Mouse (Mus musculus): Measurements from ENCODE around the gene N4bp1. TPM values are rescaled to one million over a fixed set of nuclear protein-coding genes. Genes with fewer than 3 reads are reported as not detected.

The N4bp1 gene
- polyA plus RNA-seq, 1 experiment: 19.4 TPM

GRCm38 (mm10) chr8:86833937-86834336 lies 51.1 kb downstream of the N4bp1 start:
- Histone ChIP-seq H3K4me1 (ENCODE audit: control insufficient read depth, insufficient read depth, insufficient read length, low read length) (no peaks in the 10 kb centered on the region), H3K27ac (ENCODE audit: insufficient read depth, low read depth, low read length) (no peak overlapping the region), H3K4me3 (ENCODE audit: low read depth, low read length) (no peak overlapping the region), H3K27me3 (ENCODE audit: control insufficient read depth, insufficient read depth, low read length) (no peaks in the 10 kb centered on the region), H3K36me3 (ENCODE audit: control insufficient read depth, insufficient read depth, low read length) (no peaks in the 10 kb centered on the region)
- 79% methylated on average over 1 of the region's 1 CpGs for WGBS
- TF ChIP-seq CTCF (IDR thresholded peaks at IDR 0.05; ENCODE audit: extremely low read depth, insufficient read length, insufficient replicate concordance, low read depth, low read length): no peak
- no peak for TF ChIP-seq POLR2A (IDR thresholded peaks at IDR 0.05; ENCODE audit: low read depth, low read length)

GRCm38 (mm10) chr8:86828925-86829324 lies 56.1 kb downstream of the N4bp1 start:
- TF ChIP-seq CTCF (IDR thresholded peaks at IDR 0.05; ENCODE audit: extremely low read depth, insufficient read length, insufficient replicate concordance, low read depth, low read length) (peak; percentile 16; the same call in 1 of the 2 replicates), POLR2A (IDR thresholded peaks at IDR 0.05; ENCODE audit: low read depth, low read length) (no peak)
- no peak overlapping the region for H3K4me3 ChIP-seq (ENCODE audit: low read depth, low read length)
- H3K27ac ChIP-seq (ENCODE audit: insufficient read depth, low read depth, low read length): no peak overlapping the region
- no peaks in the 10 kb centered on the region for H3K36me3 ChIP-seq (ENCODE audit: control insufficient read depth, insufficient read depth, low read length)
- no peaks in the 10 kb centered on the region for H3K27me3 ChIP-seq (ENCODE audit: control insufficient read depth, insufficient read depth, low read length)
- WGBS: 53% methylated on average over 2 of the region's 2 CpGs
- 0 out of 2 replicates have a peak, but pooled peaks cover 4% of the 10 kb centered on the region for H3K4me1 ChIP-seq (ENCODE audit: control insufficient read depth, insufficient read depth, insufficient read length, low read length)

GRCm38 (mm10) chr8:86827199-86827598 lies 57.9 kb downstream of the N4bp1 start:
- Histone ChIP-seq H3K27ac (ENCODE audit: insufficient read depth, low read depth, low read length) (no peak overlapping the region), H3K4me3 (ENCODE audit: low read depth, low read length) (no peak overlapping the region), H3K4me1 (ENCODE audit: control insufficient read depth, insufficient read depth, insufficient read length, low read length) (0 out of 2 replicates have a peak, but pooled peaks cover 4% of the 10 kb centered on the region), H3K27me3 (ENCODE audit: control insufficient read depth, insufficient read depth, low read length) (no peaks in the 10 kb centered on the region), H3K36me3 (ENCODE audit: control insufficient read depth, insufficient read depth, low read length) (no peaks in the 10 kb centered on the region)
- WGBS: 89% methylated on average over 5 of the region's 5 CpGs
- TF ChIP-seq CTCF (IDR thresholded peaks at IDR 0.05; ENCODE audit: extremely low read depth, insufficient read length, insufficient replicate concordance, low read depth, low read length) (no peak), POLR2A (IDR thresholded peaks at IDR 0.05; ENCODE audit: low read depth, low read length) (no peak)

- no peak overlapping the region for H3K4me3 ChIP-seq (ENCODE audit: low read depth, low read length)
- H3K4me1 ChIP-seq (ENCODE audit: control insufficient read depth, insufficient read depth, insufficient read length, low read length): 0 out of 2 replicates have a peak, but pooled peaks cover 4% of the 10 kb centered on the region
- H3K27me3 ChIP-seq (ENCODE audit: control insufficient read depth, insufficient read depth, low read length): no peaks in the 10 kb centered on the region
- H3K27ac ChIP-seq (ENCODE audit: insufficient read depth, low read depth, low read length): no peak overlapping the region
- TF ChIP-seq POLR2A (IDR thresholded peaks at IDR 0.05; ENCODE audit: low read depth, low read length) (no peak), CTCF (IDR thresholded peaks at IDR 0.05; ENCODE audit: extremely low read depth, insufficient read length, insufficient replicate concordance, low read depth, low read length) (no peak)
- H3K36me3 ChIP-seq (ENCODE audit: control insufficient read depth, insufficient read depth, low read length): no peaks in the 10 kb centered on the region
Measured at GRCm38 (mm10) chr8:86826538-86826937, 58.5 kb downstream of the N4bp1 start.

GRCm38 (mm10) chr8:86825674-86826448 lies 59.2 kb downstream of the N4bp1 start:
- no peaks in the 10 kb centered on the region for H3K27me3 ChIP-seq (ENCODE audit: control insufficient read depth, insufficient read depth, low read length)
- H3K27ac ChIP-seq (ENCODE audit: insufficient read depth, low read depth, low read length): no peak overlapping the region
- H3K4me1 ChIP-seq (ENCODE audit: control insufficient read depth, insufficient read depth, insufficient read length, low read length): 0 out of 2 replicates have a peak, but pooled peaks cover 4% of the 10 kb centered on the region
- WGBS: 62% methylated on average over 9 of the region's 9 CpGs
- no peaks in the 10 kb centered on the region for H3K36me3 ChIP-seq (ENCODE audit: control insufficient read depth, insufficient read depth, low read length)
- no peak overlapping the region for H3K4me3 ChIP-seq (ENCODE audit: low read depth, low read length)
- TF ChIP-seq CTCF (IDR thresholded peaks at IDR 0.05; ENCODE audit: extremely low read depth, insufficient read length, insufficient replicate concordance, low read depth, low read length): no peak
- TF ChIP-seq POLR2A (IDR thresholded peaks at IDR 0.05; ENCODE audit: low read depth, low read length): no peak

- H3K27me3 ChIP-seq (ENCODE audit: control insufficient read depth, insufficient read depth, low read length): no peaks in the 10 kb centered on the region
Measured at GRCm38 (mm10) chr8:86824735-86825134, 60.3 kb downstream of the N4bp1 start.

GRCm38 (mm10) chr8:86820756-86821201 lies 64.3 kb downstream of the N4bp1 start:
- 15% methylated on average over 3 of the region's 3 CpGs for WGBS
- no peak overlapping the region for H3K4me3 ChIP-seq (ENCODE audit: low read depth, low read length)
- no peaks in the 10 kb centered on the region for H3K36me3 ChIP-seq (ENCODE audit: control insufficient read depth, insufficient read depth, low read length)
- no peaks in the 10 kb centered on the region for H3K4me1 ChIP-seq (ENCODE audit: control insufficient read depth, insufficient read depth, insufficient read length, low read length)
- no peaks in the 10 kb centered on the region for H3K27me3 ChIP-seq (ENCODE audit: control insufficient read depth, insufficient read depth, low read length)
- H3K27ac ChIP-seq (ENCODE audit: insufficient read depth, low read depth, low read length): no peak overlapping the region
- TF ChIP-seq POLR2A (IDR thresholded peaks at IDR 0.05; ENCODE audit: low read depth, low read length) (no peak), CTCF (IDR thresholded peaks at IDR 0.05; ENCODE audit: extremely low read depth, insufficient read length, insufficient replicate concordance, low read depth, low read length) (peak; percentile 68; the same call in 1 of the 2 replicates)

More at GRCm38 (mm10) chr8:86824735-86825134, 60.3 kb downstream of the N4bp1 start:
- H3K27ac ChIP-seq (ENCODE audit: insufficient read depth, low read depth, low read length): no peak overlapping the region
- TF ChIP-seq POLR2A (IDR thresholded peaks at IDR 0.05; ENCODE audit: low read depth, low read length): no peak
- no peak for TF ChIP-seq CTCF (IDR thresholded peaks at IDR 0.05; ENCODE audit: extremely low read depth, insufficient read length, insufficient replicate concordance, low read depth, low read length)
- no peak overlapping the region for H3K4me3 ChIP-seq (ENCODE audit: low read depth, low read length)
- no peaks in the 10 kb centered on the region for H3K36me3 ChIP-seq (ENCODE audit: control insufficient read depth, insufficient read depth, low read length)
- 79% methylated on average over 4 of the region's 4 CpGs for WGBS
- 0 out of 2 replicates have a peak, but pooled peaks cover 4% of the 10 kb centered on the region for H3K4me1 ChIP-seq (ENCODE audit: control insufficient read depth, insufficient read depth, insufficient read length, low read length)

Measured in small intestine, adult 2 months (tissue).